Mouse (Mus musculus) embryo, embryonic 11.5 days (tissue): Measurements from ENCODE around the gene Schip1.

Source experiments
- DNase-seq: peaks from one replicate; pipeline ENCODE4 v3.0.0-alpha.2; 2012; ENCODE audit warnings: low read depth, low spot score

Gene Schip1

GRCm38 (mm10) chr3:68556891-68557290 lies 492.3 kb downstream of the Schip1 start:
- no peak for DNase-seq

- no peak for DNase-seq
Measured at GRCm38 (mm10) chr3:68558744-68559143, 494.1 kb downstream of the Schip1 start.

GRCm38 (mm10) chr3:68560057-68560456 lies 495.5 kb downstream of the Schip1 start:
- DNase-seq = no peak

GRCm38 (mm10) chr3:68562838-68563237 lies 498.2 kb downstream of the Schip1 start:
- DNase-seq = no peak

GRCm38 (mm10) chr3:68563922-68564321 lies 499.3 kb downstream of the Schip1 start:
- DNase-seq = no peak

GRCm38 (mm10) chr3:68564978-68565674 lies 500.5 kb downstream of the Schip1 start:
- DNase-seq = no peak

GRCm38 (mm10) chr3:68565675-68566055 lies 501.1 kb downstream of the Schip1 start:
- no peak for DNase-seq

GRCm38 (mm10) chr3:68567581-68567980 lies 503.0 kb downstream of the Schip1 start:
- no peak for DNase-seq

GRCm38 (mm10) chr3:68568149-68568548 lies 503.5 kb downstream of the Schip1 start:
- DNase-seq = no peak

- no peak for DNase-seq
Measured at GRCm38 (mm10) chr3:68568716-68569115, 504.1 kb downstream of the Schip1 start.

GRCm38 (mm10) chr3:68570319-68570718 lies 505.7 kb downstream of the Schip1 start:
- no peak for DNase-seq

- DNase-seq = peak; percentile 54
Measured at GRCm38 (mm10) chr3:68572249-68573225, 507.9 kb downstream of the Schip1 start.

- no peak for DNase-seq
Measured at GRCm38 (mm10) chr3:68573226-68573624, 508.6 kb downstream of the Schip1 start.

GRCm38 (mm10) chr3:68574097-68574496 lies 509.5 kb downstream of the Schip1 start:
- no peak for DNase-seq

- no peak for DNase-seq
Measured at GRCm38 (mm10) chr3:68574565-68574964, 510.0 kb downstream of the Schip1 start.

- no peak for DNase-seq
Measured at GRCm38 (mm10) chr3:68575636-68576340, 511.2 kb downstream of the Schip1 start.

- no peak for DNase-seq
Measured at GRCm38 (mm10) chr3:68576431-68576830, 511.8 kb downstream of the Schip1 start.

- DNase-seq = no peak
Measured at GRCm38 (mm10) chr3:68576948-68577347, 512.3 kb downstream of the Schip1 start.

- no peak for DNase-seq
Measured at GRCm38 (mm10) chr3:68581591-68581990, 517.0 kb downstream of the Schip1 start.

- no peak for DNase-seq
Measured at GRCm38 (mm10) chr3:68582103-68582740, 517.6 kb downstream of the Schip1 start.

GRCm38 (mm10) chr3:68583031-68583693 lies 518.6 kb downstream of the Schip1 start:
- no peak for DNase-seq
